Mouse (Mus musculus) kidney, postnatal 0 days (tissue): ENCODE data around the gene Olfr1183. TPM values are rescaled to one million over a fixed set of nuclear protein-coding genes. Genes with fewer than 3 reads are reported as not detected.

Source experiments
- ATAC-seq: fragments of 200-750 bp; cut with Nextera tagmentation; replicated peaks from 2 replicates; pipeline ENCODE4 v1.8.0; 2017; ENCODE audit warnings: low read depth, moderate number of reproducible peaks, moderate TSS enrichment, moderate library complexity; ENCODE audit not compliant: low FRiP score
- DNase-seq: peaks from one replicate; pipeline ENCODE4 v3.0.0-alpha.2; 2016; ENCODE audit warnings: low spot score
- H3K27ac ChIP-seq: fragments of 300-500 bp; sonication (generic); 2 replicates; pipeline ENCODE4 v1.5.1; 2014; ENCODE audit warnings: mild to moderate bottlenecking
- H3K27me3 ChIP-seq: fragments of 300-500 bp; sonication (generic); 2 replicates; pipeline ENCODE4 v1.6.1; 2014; ENCODE audit warnings: low read length, mixed read lengths; ENCODE audit not compliant: insufficient read depth
- H3K36me3 ChIP-seq: fragments of 300-500 bp; sonication (generic); 2 replicates; pipeline ENCODE4 v1.6.1; 2014; ENCODE audit warnings: low read length, mixed read lengths; ENCODE audit not compliant: insufficient read depth
- H3K4me1 ChIP-seq: fragments of 300-500 bp; sonication (generic); replicated peaks from 2 replicates; pipeline ENCODE4 v1.6.1; 2014; ENCODE audit warnings: antibody characterized with exemption, low read length, mixed read lengths; ENCODE audit not compliant: insufficient read depth
- H3K4me2 ChIP-seq: fragments of 300-500 bp; sonication (generic); 2 replicates; pipeline ENCODE4 v1.6.1; 2014; ENCODE audit warnings: mild to moderate bottlenecking, low read length, moderate library complexity, mixed read lengths
- H3K4me3 ChIP-seq: fragments of 300-500 bp; sonication (generic); replicated peaks from 2 replicates; pipeline ENCODE4 v1.5.1; 2014; ENCODE audit warnings: low read depth, low read length
- H3K9ac ChIP-seq: fragments of 300-500 bp; sonication (generic); 2 replicates; pipeline ENCODE4 v1.6.1; 2014; ENCODE audit warnings: low read depth, low read length
- H3K9me3 ChIP-seq: fragments of 300-500 bp; sonication (generic); replicated peaks from 2 replicates; pipeline ENCODE4 v1.6.1; 2016; ENCODE audit warnings: low read length, inconsistent platforms, mixed read lengths
- CTCF ChIP-seq: IDR thresholded peaks from 2 replicates; pipeline ENCODE4 v1.5.1; 2016; ENCODE audit warnings: antibody characterized with exemption, low read depth, mild to moderate bottlenecking, moderate library complexity
- WGBS: fragments of 180-500 bp; shearing (Covaris S2); extraction: QIAGEN DNeasy Blood & Tissue Kit; methylation state at CpG from one replicate; pipeline ENCODE4 v1.1.7; 2014; 5-methylcytosine and 5-hydroxymethylcytosine counted together
- polyA plus RNA-seq: library from polyadenylated mRNA; unstranded; fragments of >200 nt; fragmentation: Nextera tagmentation; extraction: Ambion mirVana; gene quantifications from 2 replicates; pipeline ENCODE4 v1.2.1, GENCODE M21; 2015

Olfr1183 gene
- polyA plus RNA-seq, 1 experiment from 2014 or later, result not detected

GRCm38 (mm10) chr2:88518251-88518650 lies 63.6 kb downstream of the Olfr1183 start, which contains the start of gene Olfr1186:
Olfr1186 (plus strand) TSS chr2:88518551.
- 72% methylated on average over 2 of the region's 2 CpGs for WGBS
- no peak for DNase-seq
- no peaks in the 10 kb centered on the region for H3K4me1 ChIP-seq
- no peak within 1 kb of the TSS for H3K9ac ChIP-seq
- ATAC-seq, result no peak
- no peaks in the 10 kb centered on the region for H3K36me3 ChIP-seq
- H3K4me3 ChIP-seq, result no peak within 1 kb of the TSS
- H3K27ac ChIP-seq, result no peak within 1 kb of the TSS
- H3K9me3 ChIP-seq, result no peaks in the 10 kb centered on the region
- no peak within 1 kb of the TSS for H3K4me2 ChIP-seq
- TF ChIP-seq CTCF, result no peak
- H3K27me3 ChIP-seq, result no peaks in the 10 kb centered on the region

Other genes with a start within 250 kb of the Olfr1183 start
- not detected in 2 replicates for gene Olfr1170, start 226.5 kb upstream of the Olfr1183 start, polyA plus RNA-seq
- gene Olfr1173, start 175.0 kb upstream of the Olfr1183 start, polyA plus RNA-seq, result not detected in 2 replicates
- gene Olfr1174-ps, start 139.7 kb upstream of the Olfr1183 start, polyA plus RNA-seq, result not detected in 2 replicates
- gene Olfr1175-ps, start 127.7 kb upstream of the Olfr1183 start, polyA plus RNA-seq, result not detected in 2 replicates
- gene Olfr1176, start 118.1 kb upstream of the Olfr1183 start, polyA plus RNA-seq, result not detected in 2 replicates
- gene Olfr1177-ps, start 108.4 kb upstream of the Olfr1183 start, polyA plus RNA-seq, result not detected in 2 replicates
- gene Olfr1178, start 67.8 kb upstream of the Olfr1183 start, polyA plus RNA-seq, result not detected in 2 replicates
- not detected in 2 replicates for gene Olfr1179, start 48.4 kb upstream of the Olfr1183 start, polyA plus RNA-seq
- gene Olfr1180, start 35.7 kb upstream of the Olfr1183 start, polyA plus RNA-seq, result not detected in 2 replicates
- not detected in 2 replicates for gene Olfr1181, start 28.7 kb upstream of the Olfr1183 start, polyA plus RNA-seq
- gene Gm13757, start 5.7 kb upstream of the Olfr1183 start, polyA plus RNA-seq, result not detected in 2 replicates
- gene Olfr1184, start 28.7 kb downstream of the Olfr1183 start, polyA plus RNA-seq, result not detected in 2 replicates
- not detected in 2 replicates for gene Olfr1185-ps1, start 38.5 kb downstream of the Olfr1183 start, polyA plus RNA-seq
- not detected in 2 replicates for gene Olfr1186, start 63.7 kb downstream of the Olfr1183 start, polyA plus RNA-seq
- gene Olfr1188, start 102.1 kb downstream of the Olfr1183 start, polyA plus RNA-seq, result not detected in 2 replicates
- gene Olfr1189, start 131.6 kb downstream of the Olfr1183 start, polyA plus RNA-seq, result not detected in 2 replicates
- not detected in 2 replicates for gene Olfr1191-ps1, start 185.7 kb downstream of the Olfr1183 start, polyA plus RNA-seq
- gene Olfr1192-ps1, start 193.6 kb downstream of the Olfr1183 start, polyA plus RNA-seq, result not detected in 2 replicates
- not detected in 2 replicates for gene Olfr1193, start 220.8 kb downstream of the Olfr1183 start, polyA plus RNA-seq
- not detected in 2 replicates for gene Olfr1195, start 234.3 kb downstream of the Olfr1183 start, polyA plus RNA-seq
- not detected in 2 replicates for gene Olfr1196, start 249.7 kb downstream of the Olfr1183 start, polyA plus RNA-seq